Mouse (Mus musculus) heart, embryonic 10.5 days (tissue): ENCODE measurements around the gene Barx1. TPM values are rescaled to one million over a fixed set of nuclear protein-coding genes. Genes with fewer than 3 reads are reported as not detected.

ENCODE experiments used
- DNase-seq: peaks from one replicate; pipeline ENCODE4 v3.0.0-alpha.2; 2017; ENCODE audit warnings: low spot score
- H3K27ac ChIP-seq: fragments of 300-500 bp; sonication (generic); 2 replicates; pipeline ENCODE4 v1.5.1; 2016; ENCODE audit warnings: mild to moderate bottlenecking
- H3K27me3 ChIP-seq: fragments of 300-500 bp; sonication (generic); 2 replicates; pipeline ENCODE4 v1.6.1; 2016; ENCODE audit warnings: mild to moderate bottlenecking; ENCODE audit not compliant: poor library complexity, insufficient read depth, severe bottlenecking
- H3K36me3 ChIP-seq: fragments of 300-500 bp; sonication (generic); 2 replicates; pipeline ENCODE4 v1.6.1; 2016; ENCODE audit warnings: mild to moderate bottlenecking, moderate library complexity
- H3K4me1 ChIP-seq: fragments of 300-500 bp; sonication (generic); 2 replicates; pipeline ENCODE4 v1.6.1; 2016; ENCODE audit warnings: mild to moderate bottlenecking
- H3K4me3 ChIP-seq: fragments of 300-500 bp; sonication (generic); 2 replicates; pipeline ENCODE4 v1.5.1; 2016; ENCODE audit warnings: mild to moderate bottlenecking, moderate library complexity
- H3K9me3 ChIP-seq: fragments of 300-500 bp; sonication (generic); 2 replicates; pipeline ENCODE4 v1.6.1; 2016; ENCODE audit warnings: mild to moderate bottlenecking, moderate library complexity
- WGBS: fragments of 180-500 bp; shearing (Covaris S2); methylation state at CpG from one replicate; pipeline ENCODE4 v1.1.7; 2016; 5-methylcytosine and 5-hydroxymethylcytosine counted together
- polyA plus RNA-seq: library from polyadenylated mRNA; unstranded; fragments of >200 nt; fragmentation: Nextera tagmentation; extraction: Ambion mirVana; gene quantifications from 2 replicates; pipeline ENCODE4 v1.2.1, GENCODE M21; 2016

Gene Barx1
- polyA plus RNA-seq, 1 experiment from 2014 or later: 11.7 TPM

GRCm38 (mm10) chr13:48706385-48706951, 43.7 kb downstream of the Barx1 start:
- DNase-seq: no peak
- Histone ChIP-seq H3K27me3 (peaks cover 35% of the 10 kb centered on the region), H3K27ac (peak overlapping the region; percentile 69), H3K4me1 (peaks cover 12% of the 10 kb centered on the region; the same call in 1 of the 2 replicates), H3K9me3 (no peaks in the 10 kb centered on the region), H3K4me3 (peak overlapping the region; percentile 61), H3K36me3 (no peaks in the 10 kb centered on the region)
- WGBS: 3% methylated on average over 20 of the region's 21 CpGs

GRCm38 (mm10) chr13:48712675-48713074, 49.9 kb downstream of the Barx1 start:
- no peaks in the 10 kb centered on the region for H3K4me1 ChIP-seq
- peaks cover 23% of the 10 kb centered on the region; the same call in 1 of the 2 replicates for H3K27me3 ChIP-seq
- no peak overlapping the region for H3K27ac ChIP-seq
- no peak overlapping the region for H3K4me3 ChIP-seq
- no peak for DNase-seq
- no peaks in the 10 kb centered on the region for H3K36me3 ChIP-seq
- 69% methylated on average over 2 of the region's 2 CpGs for WGBS
- H3K9me3 ChIP-seq: no peaks in the 10 kb centered on the region

GRCm38 (mm10) chr13:48716075-48716474, 53.3 kb downstream of the Barx1 start:
- H3K4me3 ChIP-seq: no peak overlapping the region
- 0 out of 2 replicates have a peak overlapping the region, but pooled peaks have one; percentile 2 for H3K27ac ChIP-seq
- H3K36me3 ChIP-seq: no peaks in the 10 kb centered on the region
- H3K9me3 ChIP-seq: no peaks in the 10 kb centered on the region
- H3K27me3 ChIP-seq: peaks cover 22% of the 10 kb centered on the region; the same call in 1 of the 2 replicates
- no peak for DNase-seq
- H3K4me1 ChIP-seq: no peaks in the 10 kb centered on the region
- WGBS: 60% methylated on average over 4 of the region's 4 CpGs

Other genes starting within 250 kb of the Barx1 start
- 2.7 and 3.6 TPM in 2 replicates for gene Zfp169, start 149.5 kb upstream of the Barx1 start, polyA plus RNA-seq
- gene A830005F24Rik, start 149.4 kb upstream of the Barx1 start, polyA plus RNA-seq: 1.6 and 2.0 TPM in 2 replicates
- 5.1 and 7.0 TPM in 2 replicates for gene Ptpdc1, start 37.3 kb upstream of the Barx1 start, polyA plus RNA-seq
- gene Phf2, start 208.1 kb downstream of the Barx1 start, polyA plus RNA-seq: 4.1 and 6.8 TPM in 2 replicates